Mouse (Mus musculus): Measurements from ENCODE around the gene Tbc1d4. TPM values are rescaled to one million over a fixed set of nuclear protein-coding genes. Genes with fewer than 3 reads are reported as not detected.
"Not testable (repeated sequence)": the region's sequence is repeated elsewhere in the genome, so short reads cannot be mapped to it uniquely, and the experiment has no call there.

Tbc1d4 gene
- polyA plus RNA-seq, 1 experiment from 2014 or later = 11.1 TPM

GRCm38 (mm10) chr14:101593340-101593739, 15.7 kb downstream of the Tbc1d4 start:
- H3K9me3 ChIP-seq = no peaks in the 10 kb centered on the region
- ATAC-seq (ENCODE audit: insufficient number of reproducible peaks, insufficient read depth, low FRiP score, low TSS enrichment) = no peak
- no peak overlapping the region for H3K27ac ChIP-seq
- no peak overlapping the region for H3K9ac ChIP-seq
- no peaks in the 10 kb centered on the region for H3K27me3 ChIP-seq
- no peak overlapping the region for H3K4me3 ChIP-seq
- WGBS = 84% methylated on average over 7 of the region's 7 CpGs
- no peak overlapping the region for H3K4me2 ChIP-seq (replicated peaks)
- H3K4me1 ChIP-seq = no peaks in the 10 kb centered on the region
- no peaks in the 10 kb centered on the region for H3K36me3 ChIP-seq

GRCm38 (mm10) chr14:101591101-101591500, 17.9 kb downstream of the Tbc1d4 start:
- H3K4me3 ChIP-seq = no peak overlapping the region
- H3K27ac ChIP-seq = no peak overlapping the region
- H3K4me1 ChIP-seq = no peaks in the 10 kb centered on the region
- H3K27me3 ChIP-seq = no peaks in the 10 kb centered on the region
- no peak for ATAC-seq (ENCODE audit: insufficient number of reproducible peaks, insufficient read depth, low FRiP score, low TSS enrichment)
- 56% methylated on average over 5 of the region's 5 CpGs for WGBS
- H3K4me2 ChIP-seq (replicated peaks) = no peak overlapping the region
- no peaks in the 10 kb centered on the region for H3K36me3 ChIP-seq
- H3K9ac ChIP-seq = no peak overlapping the region
- no peaks in the 10 kb centered on the region for H3K9me3 ChIP-seq

- H3K4me3 ChIP-seq; H3K9me3 ChIP-seq; ATAC-seq (ENCODE audit: insufficient number of reproducible peaks, insufficient read depth, low FRiP score, low TSS enrichment); H3K27me3 ChIP-seq; H3K27ac ChIP-seq; H3K4me1 ChIP-seq; H3K36me3 ChIP-seq; H3K9ac ChIP-seq; H3K4me2 ChIP-seq (replicated peaks): not testable (repeated sequence)
- 32% methylated on average over 3 of the region's 4 CpGs for WGBS
Observed at GRCm38 (mm10) chr14:101588209-101588991, 20.6 kb downstream of the Tbc1d4 start.

- not testable (repeated sequence) for H3K4me2 ChIP-seq (replicated peaks); H3K9ac ChIP-seq; H3K36me3 ChIP-seq; H3K4me3 ChIP-seq; H3K9me3 ChIP-seq; H3K27me3 ChIP-seq; H3K4me1 ChIP-seq; H3K27ac ChIP-seq
- 0 out of 2 replicates have a peak, but pooled peaks have one; percentile 47 for ATAC-seq (ENCODE audit: insufficient number of reproducible peaks, insufficient read depth, low FRiP score, low TSS enrichment)
- 48% methylated on average over 5 of the region's 6 CpGs for WGBS
Observed at GRCm38 (mm10) chr14:101587366-101588040, 21.5 kb downstream of the Tbc1d4 start.

GRCm38 (mm10) chr14:101586096-101586495, 22.9 kb downstream of the Tbc1d4 start:
- H3K4me1 ChIP-seq = no peaks in the 10 kb centered on the region
- no peak for ATAC-seq (ENCODE audit: insufficient number of reproducible peaks, insufficient read depth, low FRiP score, low TSS enrichment)
- no peaks in the 10 kb centered on the region for H3K36me3 ChIP-seq
- H3K9ac ChIP-seq = no peak overlapping the region
- H3K27ac ChIP-seq = no peak overlapping the region
- WGBS = 51% methylated on average over 7 of the region's 7 CpGs
- no peak overlapping the region for H3K4me2 ChIP-seq (replicated peaks)
- no peaks in the 10 kb centered on the region for H3K9me3 ChIP-seq
- no peaks in the 10 kb centered on the region for H3K27me3 ChIP-seq
- no peak overlapping the region for H3K4me3 ChIP-seq

GRCm38 (mm10) chr14:101575651-101576050, 33.3 kb downstream of the Tbc1d4 start:
- no peak for ATAC-seq (ENCODE audit: insufficient number of reproducible peaks, insufficient read depth, low FRiP score, low TSS enrichment)
- Histone ChIP-seq H3K4me1 (peaks cover 6% of the 10 kb centered on the region; the same call in 1 of the 2 replicates), H3K27ac (no peak overlapping the region), H3K4me2 (replicated peaks) (no peak overlapping the region), H3K36me3 (no peaks in the 10 kb centered on the region), H3K4me3 (no peak overlapping the region), H3K9me3 (no peaks in the 10 kb centered on the region), H3K27me3 (no peaks in the 10 kb centered on the region), H3K9ac (no peak overlapping the region)
- 7% methylated on average over 3 of the region's 3 CpGs for WGBS

GRCm38 (mm10) chr14:101574536-101574935, 34.5 kb downstream of the Tbc1d4 start:
- Histone ChIP-seq H3K27ac (no peak overlapping the region), H3K4me3 (no peak overlapping the region), H3K4me2 (replicated peaks) (no peak overlapping the region), H3K9me3 (no peaks in the 10 kb centered on the region), H3K4me1 (peaks cover 6% of the 10 kb centered on the region; the same call in 1 of the 2 replicates), H3K9ac (no peak overlapping the region), H3K36me3 (no peaks in the 10 kb centered on the region), H3K27me3 (no peaks in the 10 kb centered on the region)
- WGBS = 94% methylated on average over 1 of the region's 1 CpGs
- no peak for ATAC-seq (ENCODE audit: insufficient number of reproducible peaks, insufficient read depth, low FRiP score, low TSS enrichment)

GRCm38 (mm10) chr14:101573107-101573614, 35.8 kb downstream of the Tbc1d4 start:
- WGBS = 65% methylated on average over 7 of the region's 7 CpGs
- Histone ChIP-seq H3K9me3 (no peaks in the 10 kb centered on the region), H3K36me3 (no peaks in the 10 kb centered on the region), H3K27me3 (no peaks in the 10 kb centered on the region), H3K4me3 (no peak overlapping the region), H3K4me2 (replicated peaks) (no peak overlapping the region), H3K27ac (no peak overlapping the region), H3K9ac (no peak overlapping the region), H3K4me1 (peaks cover 6% of the 10 kb centered on the region; the same call in 1 of the 2 replicates)
- no peak for ATAC-seq (ENCODE audit: insufficient number of reproducible peaks, insufficient read depth, low FRiP score, low TSS enrichment)

- H3K4me1 ChIP-seq = no peaks in the 10 kb centered on the region
- H3K4me3 ChIP-seq = no peak overlapping the region
- 66% methylated on average over 2 of the region's 2 CpGs for WGBS
- no peaks in the 10 kb centered on the region for H3K36me3 ChIP-seq
- H3K27me3 ChIP-seq = no peaks in the 10 kb centered on the region
- no peak overlapping the region for H3K27ac ChIP-seq
- H3K4me2 ChIP-seq (replicated peaks) = no peak overlapping the region
- no peaks in the 10 kb centered on the region for H3K9me3 ChIP-seq
- H3K9ac ChIP-seq = no peak overlapping the region
- no peak for ATAC-seq (ENCODE audit: insufficient number of reproducible peaks, insufficient read depth, low FRiP score, low TSS enrichment)
Observed at GRCm38 (mm10) chr14:101568828-101569227, 40.2 kb downstream of the Tbc1d4 start.

GRCm38 (mm10) chr14:101566717-101567116, 42.3 kb downstream of the Tbc1d4 start:
- 85% methylated on average over 2 of the region's 2 CpGs for WGBS
- Histone ChIP-seq H3K4me1 (no peaks in the 10 kb centered on the region), H3K9me3 (no peaks in the 10 kb centered on the region), H3K4me3 (no peak overlapping the region), H3K9ac (no peak overlapping the region), H3K27ac (no peak overlapping the region), H3K4me2 (replicated peaks) (no peak overlapping the region), H3K36me3 (no peaks in the 10 kb centered on the region), H3K27me3 (no peaks in the 10 kb centered on the region)
- no peak for ATAC-seq (ENCODE audit: insufficient number of reproducible peaks, insufficient read depth, low FRiP score, low TSS enrichment)

GRCm38 (mm10) chr14:101565661-101566060, 43.3 kb downstream of the Tbc1d4 start:
- no peak overlapping the region for H3K4me2 ChIP-seq (replicated peaks)
- no peak overlapping the region for H3K4me3 ChIP-seq
- no peak overlapping the region for H3K9ac ChIP-seq
- WGBS = 79% methylated on average over 3 of the region's 3 CpGs
- ATAC-seq (ENCODE audit: insufficient number of reproducible peaks, insufficient read depth, low FRiP score, low TSS enrichment) = no peak
- no peak overlapping the region for H3K27ac ChIP-seq
- H3K36me3 ChIP-seq = no peaks in the 10 kb centered on the region
- no peaks in the 10 kb centered on the region for H3K27me3 ChIP-seq
- H3K9me3 ChIP-seq = no peaks in the 10 kb centered on the region
- no peaks in the 10 kb centered on the region for H3K4me1 ChIP-seq

- Histone ChIP-seq H3K4me1 (no peaks in the 10 kb centered on the region), H3K27ac (no peak overlapping the region), H3K36me3 (no peaks in the 10 kb centered on the region), H3K9me3 (no peaks in the 10 kb centered on the region), H3K4me3 (no peak overlapping the region), H3K9ac (no peak overlapping the region), H3K27me3 (no peaks in the 10 kb centered on the region), H3K4me2 (replicated peaks) (no peak overlapping the region)
- ATAC-seq (ENCODE audit: insufficient number of reproducible peaks, insufficient read depth, low FRiP score, low TSS enrichment) = no peak
- 66% methylated on average over 12 of the region's 12 CpGs for WGBS
Observed at GRCm38 (mm10) chr14:101561251-101561701, 47.7 kb downstream of the Tbc1d4 start.
